Mouse (Mus musculus): ENCODE data around the gene Klf9. TPM values are rescaled to one million over a fixed set of nuclear protein-coding genes. Genes with fewer than 3 reads are reported as not detected.

The Klf9 gene
- polyA plus RNA-seq (2015; fragmentation: Nextera tagmentation; extraction: Ambion mirVana), result 3.9 and 4.6 TPM in 2 replicates

- Histone ChIP-seq H3K27me3 (replicated peaks) (no peaks in the 10 kb centered on the region), H3K4me2 (replicated peaks) (peak within 1 kb of the TSS; percentile 96), H3K4me1 (replicated peaks) (peaks cover 16% of the 10 kb centered on the region; the same call in 1 of the 2 replicates), H3K4me3 (replicated peaks) (peak within 1 kb of the TSS; percentile 61), H3K36me3 (no peaks in the 10 kb centered on the region), H3K27ac (peak within 1 kb of the TSS; percentile 91), H3K9me3 (no peaks in the 10 kb centered on the region), H3K9ac (peak within 1 kb of the TSS; percentile 57)
- WGBS, result under 1% methylated on average over 52 of the region's 52 CpGs
- peak; percentile 93 for ATAC-seq
These were observed at the start of gene Klf9 for GRCm38 (mm10) chr19:23140689-23141317. Gene Klf9, plus strand, starts transcription at chr19:23141226.

GRCm38 (mm10) chr19:23091586-23091985, 49.4 kb upstream of the Klf9 start:
- no peak overlapping the region for H3K4me2 ChIP-seq (replicated peaks)
- H3K4me3 ChIP-seq (replicated peaks), result no peak overlapping the region
- no peak overlapping the region for H3K27ac ChIP-seq
- H3K9ac ChIP-seq, result no peak overlapping the region
- ATAC-seq, result no peak
- H3K4me1 ChIP-seq (replicated peaks), result no peaks in the 10 kb centered on the region
- H3K27me3 ChIP-seq (replicated peaks), result no peaks in the 10 kb centered on the region
- no peaks in the 10 kb centered on the region for H3K36me3 ChIP-seq
- 73% methylated on average over 4 of the region's 4 CpGs for WGBS
- H3K9me3 ChIP-seq, result no peaks in the 10 kb centered on the region

GRCm38 (mm10) chr19:23093548-23093947, 47.5 kb upstream of the Klf9 start:
- WGBS, result 80% methylated on average over 5 of the region's 5 CpGs
- Histone ChIP-seq H3K4me2 (replicated peaks) (no peak overlapping the region), H3K4me1 (replicated peaks) (no peaks in the 10 kb centered on the region), H3K9me3 (no peaks in the 10 kb centered on the region), H3K27ac (no peak overlapping the region), H3K27me3 (replicated peaks) (no peaks in the 10 kb centered on the region), H3K9ac (no peak overlapping the region), H3K4me3 (replicated peaks) (no peak overlapping the region), H3K36me3 (no peaks in the 10 kb centered on the region)
- ATAC-seq, result no peak

- H3K4me2 ChIP-seq (replicated peaks), result no peak overlapping the region
- 45% methylated on average over 3 of the region's 3 CpGs for WGBS
These were observed 46.1 kb upstream of the Klf9 start for GRCm38 (mm10) chr19:23094906-23095305.

GRCm38 (mm10) chr19:23106859-23107258, 34.2 kb upstream of the Klf9 start:
- H3K9me3 ChIP-seq, result no peaks in the 10 kb centered on the region
- no peak overlapping the region for H3K9ac ChIP-seq
- H3K4me1 ChIP-seq (replicated peaks), result no peaks in the 10 kb centered on the region
- no peaks in the 10 kb centered on the region for H3K27me3 ChIP-seq (replicated peaks)
- no peak overlapping the region for H3K4me2 ChIP-seq (replicated peaks)
- 86% methylated on average over 5 of the region's 5 CpGs for WGBS
- ATAC-seq, result no peak
- H3K4me3 ChIP-seq (replicated peaks), result no peak overlapping the region
- no peaks in the 10 kb centered on the region for H3K36me3 ChIP-seq
- no peak overlapping the region for H3K27ac ChIP-seq

More at GRCm38 (mm10) chr19:23094906-23095305, 46.1 kb upstream of the Klf9 start:
- Histone ChIP-seq H3K9ac (no peak overlapping the region), H3K27ac (no peak overlapping the region), H3K27me3 (replicated peaks) (no peaks in the 10 kb centered on the region), H3K4me3 (replicated peaks) (no peak overlapping the region), H3K4me1 (replicated peaks) (no peaks in the 10 kb centered on the region), H3K36me3 (no peaks in the 10 kb centered on the region), H3K9me3 (no peaks in the 10 kb centered on the region)
- no peak for ATAC-seq

- no peak overlapping the region for H3K4me3 ChIP-seq (replicated peaks)
- no peak overlapping the region for H3K4me2 ChIP-seq (replicated peaks)
- no peak for ATAC-seq
- no peak overlapping the region for H3K27ac ChIP-seq
- H3K9me3 ChIP-seq, result no peaks in the 10 kb centered on the region
- no peaks in the 10 kb centered on the region for H3K36me3 ChIP-seq
- 54% methylated on average over 2 of the region's 2 CpGs for WGBS
- H3K4me1 ChIP-seq (replicated peaks), result no peaks in the 10 kb centered on the region
- H3K27me3 ChIP-seq (replicated peaks), result no peaks in the 10 kb centered on the region
- no peak overlapping the region for H3K9ac ChIP-seq
These were observed 33.7 kb upstream of the Klf9 start for GRCm38 (mm10) chr19:23107335-23107734.

GRCm38 (mm10) chr19:23121875-23122274, 19.2 kb upstream of the Klf9 start:
- Histone ChIP-seq H3K4me1 (replicated peaks) (no peaks in the 10 kb centered on the region), H3K9me3 (no peaks in the 10 kb centered on the region), H3K4me2 (replicated peaks) (no peak overlapping the region), H3K27ac (no peak overlapping the region), H3K27me3 (replicated peaks) (no peaks in the 10 kb centered on the region), H3K4me3 (replicated peaks) (no peak overlapping the region), H3K9ac (no peak overlapping the region), H3K36me3 (no peaks in the 10 kb centered on the region)
- peak; percentile 75 for ATAC-seq
- 20% methylated on average over 10 of the region's 10 CpGs for WGBS

GRCm38 (mm10) chr19:23124023-23124550, 16.9 kb upstream of the Klf9 start:
- Histone ChIP-seq H3K9me3 (no peaks in the 10 kb centered on the region), H3K4me3 (replicated peaks) (no peak overlapping the region), H3K4me2 (replicated peaks) (no peak overlapping the region), H3K27me3 (replicated peaks) (no peaks in the 10 kb centered on the region), H3K36me3 (no peaks in the 10 kb centered on the region), H3K4me1 (replicated peaks) (no peaks in the 10 kb centered on the region), H3K27ac (no peak overlapping the region), H3K9ac (no peak overlapping the region)
- no peak for ATAC-seq
- WGBS, result 82% methylated on average over 7 of the region's 7 CpGs

- H3K9me3 ChIP-seq, result no peaks in the 10 kb centered on the region
- H3K4me2 ChIP-seq (replicated peaks), result no peak overlapping the region
- 65% methylated on average over 9 of the region's 9 CpGs for WGBS
- no peak overlapping the region for H3K9ac ChIP-seq
- H3K36me3 ChIP-seq, result no peaks in the 10 kb centered on the region
- ATAC-seq, result no peak
- H3K27ac ChIP-seq, result no peak overlapping the region
- H3K4me1 ChIP-seq (replicated peaks), result no peaks in the 10 kb centered on the region
- no peaks in the 10 kb centered on the region for H3K27me3 ChIP-seq (replicated peaks)
- H3K4me3 ChIP-seq (replicated peaks), result no peak overlapping the region
These were observed 15.5 kb upstream of the Klf9 start for GRCm38 (mm10) chr19:23125227-23126150.

- no peak for ATAC-seq
- H3K9me3 ChIP-seq, result no peaks in the 10 kb centered on the region
- H3K27ac ChIP-seq, result no peak overlapping the region
- no peak overlapping the region for H3K4me3 ChIP-seq (replicated peaks)
- no peaks in the 10 kb centered on the region; the same call in 1 of the 2 replicates for H3K27me3 ChIP-seq (replicated peaks)
- no peaks in the 10 kb centered on the region for H3K36me3 ChIP-seq
- H3K4me2 ChIP-seq (replicated peaks), result no peak overlapping the region
- 97% methylated on average over 2 of the region's 2 CpGs for WGBS
- no peak overlapping the region for H3K9ac ChIP-seq
- H3K4me1 ChIP-seq (replicated peaks), result peaks cover 11% of the 10 kb centered on the region
These were observed 11.1 kb upstream of the Klf9 start for GRCm38 (mm10) chr19:23129908-23130307.

GRCm38 (mm10) chr19:23132106-23132635, 8.9 kb upstream of the Klf9 start:
- H3K4me2 ChIP-seq (replicated peaks), result no peak overlapping the region
- no peaks in the 10 kb centered on the region for H3K36me3 ChIP-seq
- H3K9ac ChIP-seq, result no peak overlapping the region
- WGBS, result 62% methylated on average over 3 of the region's 3 CpGs
- H3K9me3 ChIP-seq, result no peaks in the 10 kb centered on the region
- ATAC-seq, result no peak
- no peak overlapping the region for H3K27ac ChIP-seq
- H3K27me3 ChIP-seq (replicated peaks), result no peaks in the 10 kb centered on the region; the same call in 1 of the 2 replicates
- H3K4me3 ChIP-seq (replicated peaks), result no peak overlapping the region
- peaks cover 25% of the 10 kb centered on the region for H3K4me1 ChIP-seq (replicated peaks)
